Mouse (Mus musculus) left cerebral cortex, postnatal 10 days (tissue): ENCODE measurements at regions not wholly inside any gene's neighbourhood (a gene's known extent, or its start where the extent isn't known, plus 50 kb on each side); places are given as distances from the start of the nearest gene placed in this dataset.
A peak's percentile ranks its signal among the peaks of the same experiment; 100 is the strongest.

ENCODE experiments used
- DNase-seq, 2 experiments: peaks; one replicate each; pipeline ENCODE4 v3.0.0; 2021 to 2022; ENCODE audit warnings: low spot score in 2 of 2, mixed read lengths in 1 of 2; ENCODE audit errors: extremely low spot score in 1 of 2
- intact Hi-C: fragments of 180-260 bp; cut with DNase I; formaldehyde crosslinking; loops from one replicate; pipeline ENCODE4 v1.15.1; 2025

DNA sequence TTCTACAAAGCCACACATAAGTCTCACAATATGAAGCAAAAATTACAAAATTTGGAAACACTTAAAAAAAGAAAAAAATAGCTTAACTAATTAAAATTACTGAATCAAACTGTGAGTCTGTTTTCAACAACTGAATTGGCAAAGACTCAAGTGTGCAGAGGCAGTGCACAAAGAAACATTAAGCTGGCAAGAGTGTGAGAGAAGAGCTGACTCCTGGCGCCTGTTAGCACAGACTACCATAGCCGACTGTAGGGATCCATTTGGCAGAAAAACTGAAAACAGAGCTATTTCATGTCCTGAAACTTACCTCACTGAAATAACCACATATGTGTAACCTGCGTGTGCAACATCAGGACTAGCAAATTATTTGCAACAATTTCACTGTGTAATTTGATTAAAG lies 746.4 kb upstream of the Cypt12 start:
- DNase-seq: no peak
- intact Hi-C loops: no loop called here

DNA sequence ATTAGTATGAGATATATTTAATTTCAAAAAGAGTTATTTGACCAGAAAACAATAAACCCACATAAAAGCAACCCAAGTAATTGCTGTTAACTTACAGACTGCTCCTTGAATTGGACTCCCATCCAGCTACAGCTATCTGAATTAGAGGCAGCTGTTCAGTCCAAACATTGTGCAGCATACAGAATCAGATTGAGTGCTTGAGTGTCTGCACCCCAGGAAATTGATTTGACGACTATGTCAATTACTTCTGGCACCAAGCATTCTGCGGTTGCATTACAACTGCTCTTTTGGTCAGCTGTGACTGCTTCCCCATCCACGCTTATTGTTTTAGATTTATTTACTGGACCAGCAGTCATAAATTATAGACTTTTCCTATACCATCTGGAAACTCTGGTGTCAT lies 734.2 kb upstream of the Cypt12 start:
- no peak for DNase-seq
- intact Hi-C loops: no loop called here

DNA sequence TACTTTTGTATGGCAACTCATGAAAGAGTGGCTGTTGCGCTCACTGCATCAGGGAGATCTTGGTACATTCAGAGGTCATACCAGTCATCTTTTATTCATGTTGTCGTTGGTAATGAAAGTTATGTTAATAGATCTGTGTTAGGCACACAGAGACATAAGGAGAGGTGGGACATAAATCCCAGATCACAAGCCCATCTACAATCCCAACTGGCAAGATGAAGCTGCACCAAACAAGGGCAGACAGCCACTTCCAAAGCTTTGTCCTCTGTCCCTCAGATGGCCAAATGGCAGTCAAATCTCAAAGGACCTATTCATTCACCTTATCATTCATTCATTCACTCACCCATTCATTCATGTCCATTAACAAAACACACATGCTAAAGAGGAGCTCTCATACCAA lies 731.4 kb upstream of the Cypt12 start:
- intact Hi-C loops: no loop called here

DNA sequence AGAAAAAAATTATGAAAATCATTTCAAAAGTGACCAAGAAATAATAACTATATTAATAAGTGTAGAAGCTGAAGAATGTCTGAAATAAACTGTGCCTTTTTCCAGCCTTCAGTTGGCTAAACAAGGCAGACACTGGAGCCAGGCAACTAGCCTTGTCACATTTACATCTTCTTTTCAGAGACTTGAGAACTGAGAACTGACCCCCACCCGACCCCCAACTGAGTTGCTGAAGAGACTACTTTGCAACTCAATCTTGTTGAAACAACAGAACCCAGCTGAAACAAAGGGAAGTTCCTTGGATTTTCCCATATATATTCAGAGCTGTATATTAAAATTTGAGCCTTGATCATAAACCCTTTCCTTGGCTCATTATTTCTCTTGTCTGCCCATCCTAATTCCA lies 709.8 kb upstream of the Cypt12 start:
- no peak for DNase-seq
- intact Hi-C loops: no loop called here

More for the DNA sequence above, 731.4 kb upstream of the Cypt12 start:
- no peak for DNase-seq

DNA sequence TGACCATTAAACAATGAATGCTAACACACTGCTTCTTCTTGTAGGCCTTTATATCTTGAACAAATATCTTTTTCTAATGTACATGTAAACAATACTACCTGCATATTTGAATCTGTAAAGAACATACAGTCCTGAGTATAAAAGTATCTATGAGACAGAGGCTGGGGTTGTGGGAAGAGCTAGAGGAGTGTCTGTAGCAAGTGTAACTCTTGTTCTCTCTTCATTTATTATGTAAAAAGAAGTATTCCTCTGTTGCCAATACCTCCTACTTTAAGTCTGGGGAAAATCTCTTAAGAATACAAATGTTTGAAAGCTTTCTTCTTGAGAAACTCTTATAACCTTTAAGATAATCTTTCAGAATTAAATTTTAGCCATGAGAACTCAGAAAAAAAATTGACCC lies 689.8 kb upstream of the Cypt12 start:
- intact Hi-C loops: no loop called here
- DNase-seq: no peak

DNA sequence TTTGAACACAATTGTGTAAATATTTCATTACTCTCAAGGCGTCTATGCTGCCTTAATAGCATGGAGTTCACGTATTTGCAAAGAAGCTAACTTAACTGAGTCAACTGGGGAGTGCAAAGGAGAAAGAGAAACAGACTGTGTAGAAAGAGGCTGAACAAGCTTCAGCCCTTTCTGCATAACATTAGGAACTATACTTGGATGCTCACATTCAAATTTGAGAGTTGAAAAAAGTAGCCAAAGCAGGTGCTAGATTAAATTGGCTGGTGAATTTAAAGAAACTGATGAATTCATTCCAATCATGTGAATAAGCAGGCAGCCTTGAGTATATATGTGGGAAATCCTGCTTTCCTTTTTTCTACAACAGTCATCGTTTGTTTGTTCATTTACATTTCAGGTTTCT lies 689.1 kb upstream of the Cypt12 start:
- DNase-seq: peak in 1 of 2 experiments; percentile 2
- intact Hi-C loops: no loop called here

DNA sequence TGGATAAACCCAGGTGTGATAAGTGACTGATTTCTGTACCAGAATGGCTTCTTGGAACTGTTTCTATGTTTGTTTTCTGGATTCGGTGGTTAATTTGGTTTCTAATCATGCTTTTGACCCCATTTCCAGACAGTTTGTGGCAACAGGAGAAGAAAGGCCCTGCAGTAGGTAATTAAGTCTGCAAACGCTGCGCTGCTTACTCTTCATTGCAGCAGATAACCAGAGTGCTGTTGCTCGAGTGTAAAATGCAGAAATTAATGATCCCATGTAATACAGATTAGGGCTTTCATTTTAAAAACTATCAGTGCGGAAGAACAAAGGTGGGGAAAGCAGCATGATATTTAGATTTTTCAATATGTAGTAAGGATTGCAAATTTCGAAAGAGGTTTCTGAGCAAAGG lies 667.0 kb upstream of the Cypt12 start:
- DNase-seq: no peak
- intact Hi-C loops: no loop called here

DNA sequence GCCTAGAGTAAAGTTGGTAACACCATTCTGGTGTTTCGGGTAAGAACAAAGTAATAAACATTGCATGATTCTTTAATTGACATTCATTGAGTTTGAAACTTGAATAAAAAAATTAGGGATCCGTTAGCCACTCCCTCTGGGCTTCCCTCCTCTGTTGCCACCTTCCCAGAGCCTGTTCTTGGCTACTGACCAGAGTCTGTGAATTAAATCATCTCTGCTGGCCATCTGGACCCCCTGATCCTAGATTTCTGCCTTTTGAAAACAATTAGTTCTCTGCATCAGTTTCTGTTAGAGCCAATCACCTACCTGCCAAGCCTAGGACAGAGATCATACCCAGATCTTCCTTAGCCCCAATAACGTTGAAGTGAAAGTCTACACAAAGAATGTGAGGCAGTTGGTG lies 665.3 kb upstream of the Cypt12 start:
- intact Hi-C loops: no loop called here
- no peak for DNase-seq

DNA sequence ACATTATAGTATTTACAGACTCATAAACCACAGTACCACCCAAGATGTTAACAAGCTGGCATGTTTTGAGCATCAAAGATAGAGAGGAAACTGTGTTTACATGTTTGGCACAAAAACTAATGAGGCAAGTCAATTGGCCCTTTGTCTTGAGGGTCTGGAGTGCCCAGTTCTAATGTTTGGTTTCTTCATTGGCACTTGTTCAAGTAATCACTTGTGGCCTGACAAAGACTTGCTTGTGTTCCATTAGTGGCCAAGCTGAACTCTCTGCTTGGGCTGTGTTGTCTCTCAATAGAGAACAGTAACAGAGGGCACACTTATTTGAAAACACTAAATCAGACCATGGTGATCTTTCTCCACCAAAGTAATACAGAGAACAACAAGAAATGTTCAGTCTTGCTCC lies 630.7 kb upstream of the Cypt12 start:
- no peak for DNase-seq

DNA sequence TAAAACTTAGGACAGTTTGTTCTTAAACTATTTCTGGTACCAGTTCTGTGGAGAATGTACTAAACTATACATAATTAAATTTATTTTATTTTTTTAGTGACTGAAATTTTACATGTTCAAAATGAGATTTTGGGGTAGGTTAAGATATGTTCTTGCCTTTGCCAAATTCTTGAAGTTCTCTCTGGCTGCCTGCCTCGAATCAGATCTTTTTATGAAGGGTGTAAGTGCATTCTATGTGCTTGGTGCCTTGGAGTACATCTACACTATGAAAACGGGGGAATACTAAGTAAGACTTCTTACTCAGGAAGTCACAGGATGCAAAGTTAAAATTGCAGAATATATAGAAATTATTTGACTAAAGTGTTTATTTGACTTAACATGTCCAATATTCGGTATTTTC lies 629.8 kb upstream of the Cypt12 start:
- intact Hi-C loops: no loop called here
- no peak for DNase-seq

More for the DNA sequence above, 630.7 kb upstream of the Cypt12 start:
- intact Hi-C loops: no loop called here

DNA sequence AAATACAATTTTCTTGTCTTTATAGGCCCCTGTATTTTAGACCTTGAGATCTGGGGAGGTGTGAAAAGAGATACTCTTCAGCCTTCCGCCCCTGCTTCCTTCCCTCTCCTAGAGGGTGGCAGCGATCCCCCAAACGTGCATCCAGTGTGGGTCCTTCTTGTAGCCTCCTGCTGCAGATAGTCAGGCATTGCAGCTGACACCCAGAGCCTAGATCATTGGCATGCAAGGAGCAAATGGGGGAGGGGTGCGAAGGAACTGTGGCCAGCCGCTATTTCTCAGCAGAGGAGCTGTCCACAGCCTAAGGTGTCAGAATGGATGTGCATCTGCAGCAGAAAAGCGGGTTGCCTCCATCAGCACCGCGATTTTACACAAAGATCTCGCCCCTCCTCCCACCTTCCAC lies 629.0 kb upstream of the Cypt12 start:
- peak in 1 of 2 experiments; percentile 40 for DNase-seq
- intact Hi-C loops: no loop called here

DNA sequence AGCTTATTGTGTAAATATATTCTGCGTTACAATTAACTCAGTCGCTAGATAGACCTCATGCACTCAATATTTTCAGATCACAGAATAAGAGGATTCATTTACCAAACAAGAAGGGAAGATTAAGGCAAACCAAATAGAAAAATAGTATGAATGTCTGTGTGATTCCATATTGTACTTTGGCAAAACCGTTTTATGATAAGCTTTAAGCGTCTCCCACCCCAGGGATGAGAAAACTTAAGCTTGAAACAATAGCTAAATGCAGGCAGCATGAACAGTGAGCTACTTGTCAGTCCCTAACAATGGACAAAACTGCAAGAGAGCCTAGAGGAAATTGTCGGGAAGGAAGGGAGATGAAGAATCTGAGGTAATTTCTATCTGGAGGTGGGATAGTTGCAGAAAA lies 628.3 kb upstream of the Cypt12 start:
- no peak for DNase-seq
- intact Hi-C loops: no loop called here

DNA sequence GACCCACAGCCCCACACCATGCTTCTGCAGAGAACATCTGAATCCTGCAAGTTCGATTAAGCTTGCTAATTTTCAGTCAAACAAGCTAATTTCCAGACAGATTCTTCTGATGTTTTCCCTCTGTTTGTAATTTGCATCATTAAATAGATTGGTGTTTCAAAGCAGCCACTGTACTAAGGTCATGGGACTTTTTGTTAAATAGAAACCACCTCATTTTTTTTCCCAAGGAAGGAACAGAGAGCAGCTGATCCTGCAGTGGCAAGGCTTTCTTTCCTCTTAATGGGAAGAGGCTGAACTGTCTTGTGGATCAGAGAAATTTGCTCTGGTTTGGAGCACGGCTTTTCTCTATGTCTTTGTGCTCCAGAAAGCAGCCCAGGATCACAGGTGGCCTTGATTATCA lies 625.9 kb upstream of the Cypt12 start:
- DNase-seq: no peak
- intact Hi-C loops: no loop called here

DNA sequence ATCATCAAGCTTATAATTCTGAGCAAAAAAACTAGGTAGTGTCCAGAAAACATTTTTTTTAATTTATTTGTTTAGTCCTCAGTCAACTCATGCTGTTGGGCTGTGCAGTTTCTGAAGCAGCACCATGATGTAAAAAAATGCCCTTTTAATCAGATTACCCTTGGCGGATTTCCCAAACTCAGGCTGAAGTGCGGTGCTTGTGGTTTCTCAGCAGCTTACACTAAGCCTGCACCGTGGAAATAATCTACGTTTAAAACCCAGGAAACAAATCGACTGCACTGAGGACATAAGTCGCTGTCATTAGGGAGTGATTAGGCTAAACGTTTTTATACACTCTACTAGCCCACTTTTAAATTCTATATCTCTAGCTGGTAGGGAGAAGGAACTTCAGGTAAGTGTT lies 623.4 kb upstream of the Cypt12 start:
- intact Hi-C loops: loop anchor here (2.0 to 5.0 kb wide), 3 partner anchors 383 to 508 kb away; no protein-coding TSS in a partner anchor
- no peak for DNase-seq

DNA sequence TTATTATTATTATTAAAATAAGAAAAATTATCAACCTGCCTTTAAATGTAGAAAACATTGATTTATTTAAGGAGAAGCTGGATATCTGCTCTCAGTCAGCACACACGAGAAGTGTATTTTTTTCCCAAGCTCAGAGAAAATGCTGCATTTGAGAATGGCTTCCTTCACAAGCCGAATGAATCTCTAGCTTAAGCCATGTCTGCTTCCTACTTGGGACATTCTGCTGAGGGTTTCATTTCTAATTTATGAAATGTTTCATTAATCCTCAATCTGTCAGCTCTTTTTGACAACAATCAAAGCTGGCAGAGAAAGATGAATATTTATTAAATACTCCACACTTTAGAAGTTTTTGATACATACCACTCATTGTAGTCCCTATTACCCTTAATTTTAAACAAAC lies 622.4 kb upstream of the Cypt12 start:
- DNase-seq: no peak
- intact Hi-C loops: loop anchor here (2.0 to 5.0 kb wide), 3 partner anchors 384 to 509 kb away; no protein-coding TSS in a partner anchor

DNA sequence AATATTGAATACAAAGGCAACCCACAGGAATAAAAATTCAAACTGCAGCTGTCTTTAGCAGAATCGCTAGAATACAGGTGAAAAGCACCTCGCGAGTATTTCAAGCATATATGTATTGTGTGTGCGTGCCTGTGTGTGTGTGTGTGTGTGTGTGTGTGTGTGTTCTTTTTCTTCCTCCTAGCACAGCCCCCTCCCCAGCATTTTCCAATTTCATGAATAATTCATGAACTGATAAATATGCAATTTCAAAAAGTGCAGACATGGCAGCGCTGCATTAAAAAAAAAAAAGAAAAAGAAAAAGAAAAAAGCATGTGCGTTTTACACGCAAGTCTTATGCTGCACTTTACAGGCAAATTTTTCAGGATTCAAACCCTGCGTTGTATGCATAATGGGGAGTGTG lies 621.9 kb upstream of the Cypt12 start:
- intact Hi-C loops: loop anchor here (5.0 kb wide), 2 partner anchors 384 to 509 kb away; no protein-coding TSS in a partner anchor
- DNase-seq: no peak

DNA sequence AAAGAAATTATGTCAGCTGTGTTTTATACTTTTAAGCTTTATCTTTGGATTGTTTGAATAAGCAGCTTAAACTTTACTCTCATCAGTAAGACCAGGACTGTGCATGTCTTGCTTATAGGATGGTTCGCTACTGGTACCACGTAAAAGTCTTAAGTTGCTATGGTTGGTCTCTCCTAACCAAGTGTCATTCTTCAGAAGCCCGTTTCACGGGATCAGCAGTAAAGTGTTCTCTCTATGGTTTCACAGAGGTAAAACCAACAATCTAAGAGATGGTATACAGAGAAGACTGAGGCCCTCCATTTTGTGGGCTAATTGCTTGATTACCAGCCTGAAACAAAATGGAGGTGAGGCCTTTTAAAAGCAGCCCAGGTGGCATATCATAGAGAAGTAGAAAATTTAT lies 621.4 kb upstream of the Cypt12 start:
- no peak for DNase-seq
- intact Hi-C loops: loop anchor here (5.0 kb wide), 2 partner anchors 384 to 509 kb away; no protein-coding TSS in a partner anchor

DNA sequence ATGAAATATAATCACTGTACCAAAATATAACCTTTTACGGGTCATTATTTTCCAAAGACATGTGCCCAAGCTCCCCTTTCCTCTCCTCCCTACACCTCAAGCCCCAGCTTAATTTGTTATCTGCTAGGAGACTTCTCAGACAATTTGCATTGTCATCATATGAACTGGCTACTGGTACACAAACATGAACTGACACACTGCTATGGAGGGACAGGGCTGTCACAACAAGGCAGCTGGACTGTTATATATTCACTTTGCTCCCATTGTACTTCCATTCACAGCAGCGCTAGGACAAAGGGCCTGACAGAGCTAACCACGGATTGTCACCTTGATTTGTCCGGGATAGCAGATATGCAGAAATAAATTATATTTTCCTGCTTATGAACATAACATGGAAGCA lies 620.5 kb upstream of the Cypt12 start:
- no peak for DNase-seq
- intact Hi-C loops: loop anchor here (5.0 kb wide), 2 partner anchors 385 to 510 kb away; no protein-coding TSS in a partner anchor

DNA sequence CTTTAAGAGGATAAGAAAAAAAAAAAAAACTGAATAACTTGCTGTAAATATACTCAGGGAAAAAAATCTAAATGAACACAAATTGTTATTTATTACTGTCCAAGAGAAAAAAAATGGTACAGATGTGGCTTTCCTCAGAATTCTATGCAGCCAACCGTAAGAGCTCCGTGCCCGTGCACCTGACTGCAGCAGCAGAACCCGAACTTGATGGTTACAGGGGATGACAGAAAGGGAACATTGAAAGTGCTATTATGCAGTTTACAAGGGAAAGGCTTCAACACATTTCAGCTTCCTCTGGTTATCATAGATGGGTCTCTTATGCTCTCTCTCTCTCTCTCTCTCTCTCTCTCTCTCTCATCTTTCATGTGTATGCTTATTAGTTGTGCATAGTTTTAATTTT lies 618.8 kb upstream of the Cypt12 start:
- DNase-seq: no peak
- intact Hi-C loops: loop anchor here (5.0 kb wide), 2 partner anchors 387 to 512 kb away; no protein-coding TSS in a partner anchor

DNA sequence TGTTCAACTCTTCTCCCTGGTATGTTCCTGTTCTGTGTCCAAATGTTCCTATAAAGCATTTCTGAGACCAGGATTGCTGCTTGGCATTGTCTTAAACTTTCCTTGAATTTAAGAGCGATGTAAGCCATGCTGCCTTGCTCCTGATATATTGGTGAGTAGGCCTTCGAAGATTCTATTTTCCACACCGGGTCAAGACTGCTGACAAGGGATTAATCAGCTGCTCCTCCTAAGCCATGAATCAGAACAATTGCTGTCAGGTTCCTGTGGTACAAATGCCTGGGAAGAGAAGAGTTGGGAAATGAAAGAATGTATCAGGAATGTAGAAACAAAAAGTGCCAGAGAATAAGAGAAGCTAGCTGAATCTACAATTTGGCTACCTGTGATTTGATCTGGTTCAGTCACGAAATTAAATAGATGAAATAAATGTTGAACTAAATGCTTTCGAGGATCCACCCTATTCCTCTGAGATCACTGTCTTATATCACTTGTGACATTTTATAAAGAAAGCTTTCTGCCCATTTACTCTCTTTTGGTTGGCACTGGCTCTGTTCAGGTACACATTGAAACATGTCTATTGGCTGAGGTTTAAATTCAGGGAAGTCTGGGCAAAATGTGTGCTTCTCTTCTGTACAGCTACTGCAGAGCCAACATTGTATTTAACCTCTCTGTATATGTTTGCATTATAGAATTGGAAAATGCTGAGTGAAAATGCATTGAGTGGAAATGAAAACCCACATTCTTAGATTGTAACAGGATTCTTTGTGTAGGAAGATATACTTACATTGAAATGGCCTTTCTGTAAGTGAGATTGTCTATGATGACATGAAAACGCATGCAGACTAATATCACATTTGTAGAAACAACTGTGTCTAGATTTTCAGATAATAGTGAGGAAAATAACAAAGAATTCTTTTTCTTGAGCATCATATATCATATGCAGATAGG lies 617.5 kb upstream of the Cypt12 start:
- DNase-seq: no peak

More for the DNA sequence above, 617.5 kb upstream of the Cypt12 start:
- intact Hi-C loops: no loop called here
